Mouse (Mus musculus) cerebellum, adult 2 months (tissue): Measurements from ENCODE around the gene Sugp2.

Experiments used
- CTCF ChIP-seq: fragments of 200-500 bp; IDR thresholded peaks from 2 replicates; pipeline ENCODE4 v1.5.1; 2011; ENCODE audit warnings: low read depth, mild to moderate bottlenecking, control low read depth, low read length, moderate library complexity, borderline replicate concordance; ENCODE audit not compliant: insufficient read depth
- POLR2A ChIP-seq: fragments of 200-500 bp; IDR thresholded peaks from 2 replicates; pipeline ENCODE4 v1.6.1; 2011; ENCODE audit warnings: low read length, control low read depth, borderline replicate concordance; ENCODE audit not compliant: insufficient read depth

GRCm38 (mm10) chr8:70208130-70208529 lies 25.9 kb upstream of the Sugp2 start:
- no peak for TF ChIP-seq POLR2A
- no peak for TF ChIP-seq CTCF
